Mouse (Mus musculus): ENCODE measurements around the gene Skap2. TPM values are rescaled to one million over a fixed set of nuclear protein-coding genes. Genes with fewer than 3 reads are reported as not detected.

Skap2 gene
- polyA plus RNA-seq, 1 experiment from 2014 or later, result 68.7 TPM

DNA sequence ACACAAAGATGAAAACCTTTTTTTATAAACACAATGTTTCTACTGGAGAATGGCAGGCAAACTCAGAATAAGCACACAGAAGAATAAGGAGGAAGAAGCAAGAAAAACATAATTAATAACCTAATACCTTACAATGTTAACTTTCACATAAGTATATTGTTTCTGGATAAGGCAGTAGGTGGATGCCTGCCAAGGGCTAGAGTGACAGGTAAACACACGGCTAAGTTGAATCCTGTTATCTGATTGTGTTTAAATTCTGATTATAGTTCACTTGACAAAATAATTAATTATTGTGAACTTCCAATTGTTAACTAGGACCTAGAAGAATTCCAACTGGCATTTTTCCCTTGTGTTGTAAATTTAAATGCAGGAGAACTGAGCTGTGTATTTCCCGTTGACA, 138.3 kb downstream of the Skap2 start:
- WGBS, result 27% methylated on average over 2 of the region's 2 CpGs
- Histone ChIP-seq H3K27ac (ENCODE audit: low read length) (no peak overlapping the region), H3K4me1 (replicated peaks; ENCODE audit: control insufficient read depth, insufficient read depth, low read length) (peaks cover 19% of the 10 kb centered on the region)

DNA sequence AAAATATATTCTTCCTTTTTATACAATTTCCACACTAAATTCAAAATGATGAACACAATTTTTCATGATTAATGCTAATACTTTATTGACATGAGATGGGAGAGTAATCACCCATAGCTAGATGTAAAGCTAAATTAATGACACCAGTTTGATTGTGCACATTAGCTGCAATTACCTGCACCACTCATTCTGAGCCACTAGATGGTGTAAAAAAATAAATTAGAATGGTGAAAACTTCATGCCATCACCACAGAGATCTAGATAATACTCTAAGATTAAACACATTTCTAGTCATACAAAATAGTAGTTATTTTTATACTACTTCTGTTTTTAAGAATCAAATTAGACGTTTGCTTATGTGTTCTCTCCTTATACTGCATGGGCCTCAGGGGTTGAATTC, 141.2 kb downstream of the Skap2 start:
- no peaks in the 10 kb centered on the region for H3K27me3 ChIP-seq (ENCODE audit: control insufficient read depth, insufficient read depth, low read depth, low read length)
- H3K27ac ChIP-seq (ENCODE audit: low read length), result no peak overlapping the region
- H3K9me3 ChIP-seq (ENCODE audit: control insufficient read depth, low read length), result no peaks in the 10 kb centered on the region
- no peak overlapping the region for H3K4me3 ChIP-seq (ENCODE audit: low read length)
- no peak overlapping the region for H3K9ac ChIP-seq (ENCODE audit: low read length)
- no peak for ATAC-seq (ENCODE audit: low read depth)
- H3K36me3 ChIP-seq (ENCODE audit: control insufficient read depth, insufficient read depth, low read length), result no peaks in the 10 kb centered on the region
- WGBS, result 9% methylated on average over 1 of the region's 1 CpGs
- H3K4me2 ChIP-seq (ENCODE audit: low read depth, low read length), result no peak overlapping the region
- H3K4me1 ChIP-seq (replicated peaks; ENCODE audit: control insufficient read depth, insufficient read depth, low read length), result peaks cover 6% of the 10 kb centered on the region

More for the DNA sequence above, 138.3 kb downstream of the Skap2 start:
- Histone ChIP-seq H3K9ac (ENCODE audit: low read length) (no peak overlapping the region), H3K36me3 (ENCODE audit: control insufficient read depth, insufficient read depth, low read length) (no peaks in the 10 kb centered on the region), H3K4me2 (ENCODE audit: low read depth, low read length) (no peak overlapping the region), H3K4me3 (ENCODE audit: low read length) (no peak overlapping the region), H3K9me3 (ENCODE audit: control insufficient read depth, low read length) (no peaks in the 10 kb centered on the region), H3K27me3 (ENCODE audit: control insufficient read depth, insufficient read depth, low read depth, low read length) (no peaks in the 10 kb centered on the region)
- ATAC-seq (ENCODE audit: low read depth), result 0 out of 2 replicates have a peak, but pooled peaks have one; percentile 8

DNA sequence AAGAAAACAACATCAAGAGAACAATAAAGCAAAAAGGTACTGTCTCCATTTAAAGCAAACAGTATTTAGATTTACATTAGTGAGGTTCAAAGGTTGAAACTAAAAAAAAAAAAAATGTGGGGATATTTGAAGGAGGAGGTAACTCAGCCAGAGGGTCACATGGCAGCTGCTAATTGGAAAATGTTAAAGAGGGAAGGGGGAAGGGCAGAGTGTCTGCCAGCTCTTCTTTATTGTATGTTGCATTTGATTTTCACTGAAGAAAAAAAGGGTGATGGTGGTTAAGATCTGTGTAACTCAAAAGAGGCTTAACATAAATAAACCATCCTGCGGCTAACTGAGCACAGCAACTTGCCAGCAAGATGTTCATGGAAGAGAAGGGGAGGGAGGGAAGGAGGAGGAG, 142.1 kb downstream of the Skap2 start:
- no peaks in the 10 kb centered on the region for H3K9me3 ChIP-seq (ENCODE audit: control insufficient read depth, low read length)
- no peak for ATAC-seq (ENCODE audit: low read depth)
- H3K36me3 ChIP-seq (ENCODE audit: control insufficient read depth, insufficient read depth, low read length), result no peaks in the 10 kb centered on the region
- H3K27ac ChIP-seq (ENCODE audit: low read length), result no peak overlapping the region
- H3K4me3 ChIP-seq (ENCODE audit: low read length), result no peak overlapping the region
- no peak overlapping the region for H3K4me2 ChIP-seq (ENCODE audit: low read depth, low read length)
- 48% methylated on average over 1 of the region's 1 CpGs for WGBS
- no peak overlapping the region for H3K9ac ChIP-seq (ENCODE audit: low read length)
- H3K27me3 ChIP-seq (ENCODE audit: control insufficient read depth, insufficient read depth, low read depth, low read length), result no peaks in the 10 kb centered on the region
- H3K4me1 ChIP-seq (replicated peaks; ENCODE audit: control insufficient read depth, insufficient read depth, low read length), result peaks cover 4% of the 10 kb centered on the region

DNA sequence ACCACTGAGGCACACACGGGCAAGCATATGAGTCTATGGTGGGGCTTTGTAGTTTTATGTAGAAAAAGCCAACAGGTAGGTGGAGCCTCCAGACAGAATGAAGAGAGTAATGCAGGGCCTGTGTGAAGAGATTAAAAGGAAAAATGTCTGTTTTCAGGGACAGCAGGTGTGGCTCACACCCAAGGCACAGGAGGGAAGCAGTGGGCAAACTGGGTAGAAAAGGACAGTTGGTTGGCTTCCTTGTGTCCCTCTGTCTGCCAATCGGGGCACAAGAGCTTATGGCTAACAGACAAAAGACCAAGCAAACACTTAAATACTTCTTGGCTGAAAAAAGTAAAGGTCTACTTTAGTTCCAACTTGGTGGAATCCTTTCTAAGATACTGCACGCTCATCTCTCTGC, 145.8 kb downstream of the Skap2 start:
- ATAC-seq (ENCODE audit: low read depth), result no peak
- no peak overlapping the region for H3K4me3 ChIP-seq (ENCODE audit: low read length)
- H3K4me2 ChIP-seq (ENCODE audit: low read depth, low read length), result no peak overlapping the region
- H3K27ac ChIP-seq (ENCODE audit: low read length), result no peak overlapping the region
- H3K4me1 ChIP-seq (replicated peaks; ENCODE audit: control insufficient read depth, insufficient read depth, low read length), result peaks cover 5% of the 10 kb centered on the region; the same call in 1 of the 2 replicates
- H3K9ac ChIP-seq (ENCODE audit: low read length), result no peak overlapping the region
- no peaks in the 10 kb centered on the region for H3K36me3 ChIP-seq (ENCODE audit: control insufficient read depth, insufficient read depth, low read length)
- WGBS, result 73% methylated on average over 3 of the region's 3 CpGs
- no peaks in the 10 kb centered on the region for H3K27me3 ChIP-seq (ENCODE audit: control insufficient read depth, insufficient read depth, low read depth, low read length)
- H3K9me3 ChIP-seq (ENCODE audit: control insufficient read depth, low read length), result no peaks in the 10 kb centered on the region

DNA sequence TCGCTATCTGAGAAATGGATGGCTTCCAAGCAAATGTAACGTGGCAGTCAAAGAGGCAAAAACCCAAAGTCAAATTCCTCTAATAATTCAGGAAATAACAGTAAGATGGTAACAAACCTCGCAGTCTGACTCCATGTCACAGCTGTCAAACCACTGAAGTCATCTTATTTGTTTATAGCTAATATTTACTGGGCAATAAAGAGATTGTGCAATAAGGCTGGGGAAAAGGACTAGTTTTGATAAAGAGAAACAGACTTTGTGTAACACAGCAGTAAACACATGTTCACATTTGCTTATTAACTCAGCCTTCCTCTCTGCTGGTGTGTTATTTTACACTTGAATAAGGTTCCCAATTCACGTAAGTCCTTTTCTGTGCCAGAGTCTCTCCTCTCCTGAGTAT, 148.8 kb downstream of the Skap2 start:
- no peak overlapping the region for H3K9ac ChIP-seq (ENCODE audit: low read length)
- H3K4me1 ChIP-seq (replicated peaks; ENCODE audit: control insufficient read depth, insufficient read depth, low read length), result peaks cover 8% of the 10 kb centered on the region; the same call in 1 of the 2 replicates
- no peaks in the 10 kb centered on the region; the same call in 1 of the 2 replicates for H3K36me3 ChIP-seq (ENCODE audit: control insufficient read depth, insufficient read depth, low read length)
- WGBS, result 43% methylated on average over 4 of the region's 4 CpGs
- no peak overlapping the region for H3K4me2 ChIP-seq (ENCODE audit: low read depth, low read length)
- H3K4me3 ChIP-seq (ENCODE audit: low read length), result no peak overlapping the region
- ATAC-seq (ENCODE audit: low read depth), result peak; percentile 46; the same call in 1 of the 2 replicates
- no peaks in the 10 kb centered on the region for H3K9me3 ChIP-seq (ENCODE audit: control insufficient read depth, low read length)
- H3K27me3 ChIP-seq (ENCODE audit: control insufficient read depth, insufficient read depth, low read depth, low read length), result no peaks in the 10 kb centered on the region
- H3K27ac ChIP-seq (ENCODE audit: low read length), result no peak overlapping the region

DNA sequence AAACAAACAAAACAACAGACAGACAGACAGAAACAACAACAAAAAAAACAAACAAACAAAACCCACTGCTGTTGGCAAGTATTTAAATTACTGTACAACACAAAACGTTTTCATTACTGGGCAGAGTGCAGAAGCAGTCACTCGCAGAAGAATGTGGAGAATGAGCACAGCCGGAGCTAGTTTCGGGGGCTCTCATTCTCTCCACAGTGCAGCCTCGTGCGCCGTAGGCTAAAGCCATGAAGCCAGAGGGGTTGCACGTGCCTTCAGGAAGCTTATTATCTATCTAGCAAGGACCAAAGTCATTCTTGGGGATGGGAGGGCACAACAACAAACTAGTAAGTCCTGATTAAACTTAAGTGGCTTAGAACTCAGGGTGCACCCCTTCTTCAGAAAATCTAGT, 152.0 kb downstream of the Skap2 start:
- no peak overlapping the region for H3K4me3 ChIP-seq (ENCODE audit: low read length)
- 35% methylated on average over 8 of the region's 8 CpGs for WGBS
- ATAC-seq (ENCODE audit: low read depth), result no peak
- no peaks in the 10 kb centered on the region for H3K9me3 ChIP-seq (ENCODE audit: control insufficient read depth, low read length)
- H3K36me3 ChIP-seq (ENCODE audit: control insufficient read depth, insufficient read depth, low read length), result no peaks in the 10 kb centered on the region; the same call in 1 of the 2 replicates
- H3K27ac ChIP-seq (ENCODE audit: low read length), result no peak overlapping the region
- peaks cover 10% of the 10 kb centered on the region for H3K4me1 ChIP-seq (replicated peaks; ENCODE audit: control insufficient read depth, insufficient read depth, low read length)
- no peak overlapping the region for H3K4me2 ChIP-seq (ENCODE audit: low read depth, low read length)
- no peak overlapping the region for H3K9ac ChIP-seq (ENCODE audit: low read length)
- no peaks in the 10 kb centered on the region for H3K27me3 ChIP-seq (ENCODE audit: control insufficient read depth, insufficient read depth, low read depth, low read length)

DNA sequence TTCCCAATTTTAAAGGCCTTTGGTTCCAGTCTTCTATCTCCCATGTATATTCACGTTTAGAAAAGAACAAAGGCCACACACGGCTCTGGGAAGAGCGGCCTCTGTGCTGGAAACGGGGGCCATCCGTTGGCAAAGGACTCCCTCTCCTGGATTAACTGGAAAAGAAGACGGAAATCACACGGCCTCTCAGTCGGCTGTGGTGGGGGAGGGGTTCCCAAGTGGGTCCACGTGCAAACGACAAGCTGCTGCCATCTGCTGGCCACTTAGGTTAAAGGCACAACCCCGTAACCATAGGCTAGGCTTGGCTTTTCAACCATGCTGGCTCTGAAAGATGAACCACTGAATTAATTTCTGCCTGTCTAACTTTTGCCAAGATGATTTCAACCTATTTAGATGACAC, 154.5 kb downstream of the Skap2 start:
- WGBS, result under 1% methylated on average over 11 of the region's 11 CpGs
- H3K27ac ChIP-seq (ENCODE audit: low read length), result no peak overlapping the region
- no peaks in the 10 kb centered on the region for H3K27me3 ChIP-seq (ENCODE audit: control insufficient read depth, insufficient read depth, low read depth, low read length)
- H3K36me3 ChIP-seq (ENCODE audit: control insufficient read depth, insufficient read depth, low read length), result no peaks in the 10 kb centered on the region; the same call in 1 of the 2 replicates
- H3K4me1 ChIP-seq (replicated peaks; ENCODE audit: control insufficient read depth, insufficient read depth, low read length), result peaks cover 5% of the 10 kb centered on the region; the same call in 1 of the 2 replicates
- no peak overlapping the region for H3K4me2 ChIP-seq (ENCODE audit: low read depth, low read length)
- H3K4me3 ChIP-seq (ENCODE audit: low read length), result no peak overlapping the region
- H3K9me3 ChIP-seq (ENCODE audit: control insufficient read depth, low read length), result no peaks in the 10 kb centered on the region
- ATAC-seq (ENCODE audit: low read depth), result peak; percentile 97
- H3K9ac ChIP-seq (ENCODE audit: low read length), result peak overlapping the region; percentile 55; the same call in 1 of the 2 replicates

DNA sequence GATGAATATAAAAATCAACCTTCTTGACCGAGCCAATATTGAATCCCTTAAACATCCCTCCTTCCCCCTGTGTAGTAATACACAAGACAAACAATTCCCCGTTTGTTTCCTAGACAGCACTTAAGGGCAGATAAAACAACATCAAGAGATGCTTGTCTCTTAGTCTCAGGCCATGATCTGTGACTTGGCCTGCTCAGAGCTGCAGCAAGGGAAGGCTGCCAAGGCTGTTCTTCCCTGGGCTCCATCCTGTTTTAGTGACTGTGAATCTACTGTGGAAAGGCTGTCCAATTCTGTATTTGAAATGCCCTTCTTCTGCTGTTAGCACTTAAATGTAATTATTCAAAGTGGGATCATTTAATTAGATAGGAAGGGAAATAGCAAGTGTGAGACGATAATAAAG, 159.1 kb downstream of the Skap2 start:
- Histone ChIP-seq H3K27ac (ENCODE audit: low read length) (no peak overlapping the region), H3K4me2 (ENCODE audit: low read depth, low read length) (no peak overlapping the region), H3K4me1 (replicated peaks; ENCODE audit: control insufficient read depth, insufficient read depth, low read length) (peaks cover 2% of the 10 kb centered on the region), H3K9me3 (ENCODE audit: control insufficient read depth, low read length) (no peaks in the 10 kb centered on the region), H3K4me3 (ENCODE audit: low read length) (no peak overlapping the region), H3K36me3 (ENCODE audit: control insufficient read depth, insufficient read depth, low read length) (no peaks in the 10 kb centered on the region), H3K9ac (ENCODE audit: low read length) (no peak overlapping the region), H3K27me3 (ENCODE audit: control insufficient read depth, insufficient read depth, low read depth, low read length) (peaks cover 5% of the 10 kb centered on the region; the same call in 1 of the 2 replicates)
- no peak for ATAC-seq (ENCODE audit: low read depth)
- WGBS, result 65% methylated on average over 3 of the region's 3 CpGs

DNA sequence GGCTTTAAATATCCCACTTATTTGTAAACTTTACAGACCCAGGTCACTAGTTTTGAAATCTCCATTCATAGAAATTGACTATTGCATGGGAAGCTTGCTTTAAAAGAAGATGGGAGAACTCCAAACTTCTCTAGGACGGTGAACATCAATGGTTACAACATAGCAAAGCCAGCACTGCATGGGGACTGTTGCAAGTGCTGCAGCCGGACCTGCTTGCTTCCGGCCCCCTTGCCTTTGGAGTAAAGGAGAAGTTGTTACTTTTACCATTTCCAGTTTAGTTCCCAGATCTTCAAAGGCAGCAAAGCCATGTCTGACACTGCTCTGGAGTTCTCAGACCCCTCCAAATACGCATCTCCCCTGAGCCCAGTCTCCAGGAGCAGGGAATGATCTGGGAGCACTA, 159.7 kb downstream of the Skap2 start:
- Histone ChIP-seq H3K4me2 (ENCODE audit: low read depth, low read length) (no peak overlapping the region), H3K27me3 (ENCODE audit: control insufficient read depth, insufficient read depth, low read depth, low read length) (peaks cover 11% of the 10 kb centered on the region; the same call in 1 of the 2 replicates), H3K4me3 (ENCODE audit: low read length) (no peak overlapping the region), H3K4me1 (replicated peaks; ENCODE audit: control insufficient read depth, insufficient read depth, low read length) (peaks cover 1% of the 10 kb centered on the region), H3K36me3 (ENCODE audit: control insufficient read depth, insufficient read depth, low read length) (no peaks in the 10 kb centered on the region), H3K9ac (ENCODE audit: low read length) (no peak overlapping the region), H3K9me3 (ENCODE audit: control insufficient read depth, low read length) (no peaks in the 10 kb centered on the region), H3K27ac (ENCODE audit: low read length) (no peak overlapping the region)
- no peak for ATAC-seq (ENCODE audit: low read depth)
- WGBS, result 63% methylated on average over 4 of the region's 4 CpGs

DNA sequence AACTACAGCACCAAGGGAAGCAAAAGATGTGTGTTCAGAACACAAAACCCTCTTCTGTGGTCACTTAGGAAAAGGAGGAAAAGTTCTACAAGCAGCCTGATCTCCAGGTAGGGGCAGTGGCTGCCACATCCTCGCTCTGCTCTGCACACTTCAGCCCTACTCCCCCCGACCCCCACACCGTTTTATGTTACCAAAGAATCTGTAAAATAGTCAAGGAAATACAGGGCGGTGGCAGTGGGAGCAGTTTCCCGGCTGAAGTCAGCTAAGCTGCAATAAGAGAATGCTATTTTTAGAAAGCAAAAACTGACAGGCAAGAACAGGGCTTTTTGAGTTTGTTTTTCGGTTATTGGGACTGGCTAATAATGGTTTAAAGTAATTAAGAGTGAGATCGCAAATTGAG, 160.8 kb downstream of the Skap2 start:
- Histone ChIP-seq H3K9ac (ENCODE audit: low read length) (no peak overlapping the region), H3K4me2 (ENCODE audit: low read depth, low read length) (no peak overlapping the region), H3K4me1 (replicated peaks; ENCODE audit: control insufficient read depth, insufficient read depth, low read length) (no peaks in the 10 kb centered on the region; the same call in 1 of the 2 replicates), H3K27me3 (ENCODE audit: control insufficient read depth, insufficient read depth, low read depth, low read length) (peaks cover 16% of the 10 kb centered on the region; the same call in 1 of the 2 replicates), H3K9me3 (ENCODE audit: control insufficient read depth, low read length) (no peaks in the 10 kb centered on the region), H3K36me3 (ENCODE audit: control insufficient read depth, insufficient read depth, low read length) (no peaks in the 10 kb centered on the region), H3K27ac (ENCODE audit: low read length) (no peak overlapping the region), H3K4me3 (ENCODE audit: low read length) (no peak overlapping the region)
- no peak for ATAC-seq (ENCODE audit: low read depth)
- WGBS, result 39% methylated on average over 7 of the region's 7 CpGs

Measured in lung, embryonic 16.5 days (tissue).